Mouse (Mus musculus) gastrocnemius, postnatal 36 days (tissue): ENCODE results near the gene Gm13305. TPM values are rescaled to one million over a fixed set of nuclear protein-coding genes. Genes with fewer than 3 reads are reported as not detected.
"Not testable (repeated sequence)": the region's sequence is repeated elsewhere in the genome, so short reads cannot be mapped to it uniquely, and the experiment has no call there.

Experiments used
- DNase-seq, 2 experiments: peaks; one replicate each; pipeline ENCODE4 v3.0.0; 2022
- intact Hi-C: fragments of 180-260 bp; cut with DNase I; formaldehyde crosslinking; loops from one replicate; pipeline ENCODE4 v1.15.1; 2025
- long read RNA-seq, 2 experiments: library from polyadenylated mRNA; stranded (forward); transcript quantifications; one replicate each; pipeline ENCODE4 v2.0.0; 2021
- total RNA-seq, 2 experiments: library from RNA; stranded (reverse); gene quantifications; 2 replicates each; pipeline ENCODE4 v1.2.3; 2021

Gm13305 gene
- total RNA-seq, result under 1 TPM in 1 of 2 experiments, not detected in 1; 0.74 TPM
- long read RNA-seq, experiment 1, result 0 reads
- long read RNA-seq, experiment 2, result 0 reads

GRCm38 (mm10) chr4:42168503-42168902 lies at the start of gene Gm13305:
Gene Gm13305 (minus strand): TSS chr4:42168603.
- DNase-seq, intact Hi-C loops: not testable (repeated sequence)

- DNase-seq, intact Hi-C loops: not testable (repeated sequence)
Observed at GRCm38 (mm10) chr4:42184980-42185372, 16.6 kb upstream of the Gm13305 start.

DNA sequence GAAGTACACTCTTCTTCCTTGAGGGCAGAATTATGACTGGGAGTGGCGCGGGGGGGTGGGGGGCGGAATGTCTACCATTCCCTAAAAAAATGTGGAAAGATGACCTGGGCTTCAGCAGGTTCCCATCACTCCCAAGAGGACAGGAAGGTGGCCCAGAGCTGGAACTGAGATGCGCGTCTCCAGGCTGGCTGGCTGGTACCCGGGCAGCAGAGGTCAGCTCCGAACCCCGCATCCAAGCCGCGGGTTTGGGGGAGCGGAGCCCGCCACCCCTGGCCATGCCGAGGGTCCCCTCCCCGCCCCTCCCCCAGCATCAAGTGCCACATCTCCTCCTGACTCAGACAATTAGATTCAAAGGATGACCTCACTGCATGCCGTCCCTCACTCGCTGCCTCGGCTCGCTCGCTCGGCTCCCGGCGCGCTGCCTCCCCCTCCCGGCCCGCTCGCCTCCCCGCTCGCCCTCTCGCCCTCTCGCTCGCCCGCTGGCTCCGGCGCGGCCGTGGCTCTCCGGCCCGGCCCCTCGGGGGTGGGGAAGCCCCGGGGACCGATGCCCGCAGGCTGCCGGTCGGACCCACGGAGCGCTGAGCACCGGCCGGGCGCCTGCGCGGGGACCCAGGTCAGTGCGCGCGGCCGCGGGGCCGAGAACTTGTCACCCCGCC lies 16.0 kb upstream of the Gm13305 start:
- intact Hi-C loops, DNase-seq: not testable (repeated sequence)

DNA sequence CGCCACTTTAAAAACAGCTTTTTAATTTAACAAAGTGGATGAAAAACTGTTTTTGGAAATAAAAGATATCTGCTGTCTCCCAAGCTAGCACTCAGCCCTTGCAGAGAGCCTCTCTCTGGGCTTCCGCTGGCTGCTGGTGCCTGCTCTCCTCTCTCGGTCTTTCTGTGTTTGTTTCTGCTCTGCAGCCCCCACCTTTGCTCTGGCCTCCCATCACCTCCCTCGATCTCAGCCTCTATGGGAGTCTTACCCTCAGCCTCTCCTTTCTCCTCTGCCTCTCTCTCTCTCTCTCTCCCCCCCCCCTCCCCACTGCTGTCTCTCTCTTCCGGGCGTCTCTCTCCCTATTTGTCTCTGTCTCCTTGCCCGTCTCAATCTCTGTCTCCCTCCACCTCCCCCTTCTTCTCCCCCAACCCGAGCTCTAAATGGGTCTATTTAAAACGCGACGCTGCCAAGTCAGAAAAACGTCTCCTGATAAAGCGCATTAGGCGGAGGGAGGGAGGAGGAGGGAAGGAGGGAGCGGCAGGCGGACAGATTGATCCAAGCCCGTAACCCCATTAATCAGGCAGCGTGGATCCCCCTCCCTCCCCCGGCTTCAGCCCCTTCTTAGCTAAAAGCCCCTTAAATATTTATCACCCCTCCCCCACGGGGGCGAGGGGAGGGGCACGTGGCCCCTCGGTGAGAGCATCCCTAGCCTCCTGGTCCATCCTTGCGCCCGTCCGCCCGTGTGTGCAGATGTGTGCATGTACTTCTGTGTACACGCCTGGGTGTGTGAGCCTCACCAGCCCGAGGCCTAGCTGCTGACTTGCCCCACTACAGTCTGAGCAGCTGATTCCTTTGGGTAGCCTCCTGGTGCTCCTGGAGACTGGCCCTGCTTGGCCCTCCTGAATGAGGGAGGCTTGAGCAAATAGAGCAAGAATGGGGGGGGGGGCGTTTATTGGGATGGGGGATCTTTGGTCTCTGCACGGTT lies 15.1 kb upstream of the Gm13305 start:
- DNase-seq, intact Hi-C loops: not testable (repeated sequence)

DNA sequence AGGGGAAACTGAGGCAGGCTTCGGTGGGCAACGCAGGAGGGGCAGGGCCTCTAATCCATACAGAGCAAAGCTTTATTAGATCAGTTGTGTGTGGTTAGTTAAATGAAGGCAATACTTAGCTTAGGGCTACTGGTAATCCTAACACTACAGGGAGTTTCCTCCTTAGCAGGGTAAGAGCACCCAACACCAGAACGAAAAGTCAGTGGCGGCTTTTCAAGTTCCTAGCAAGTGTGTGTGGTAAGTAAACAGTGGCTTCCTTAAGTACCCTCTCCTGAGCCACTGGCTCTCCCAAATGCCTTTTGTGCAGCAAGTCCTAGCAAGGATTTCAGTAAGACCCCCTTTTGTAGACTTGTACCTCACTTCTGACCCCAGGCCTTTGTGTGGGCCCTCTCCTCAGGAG lies 9.8 kb upstream of the Gm13305 start:
- intact Hi-C loops, DNase-seq: not testable (repeated sequence)

DNA sequence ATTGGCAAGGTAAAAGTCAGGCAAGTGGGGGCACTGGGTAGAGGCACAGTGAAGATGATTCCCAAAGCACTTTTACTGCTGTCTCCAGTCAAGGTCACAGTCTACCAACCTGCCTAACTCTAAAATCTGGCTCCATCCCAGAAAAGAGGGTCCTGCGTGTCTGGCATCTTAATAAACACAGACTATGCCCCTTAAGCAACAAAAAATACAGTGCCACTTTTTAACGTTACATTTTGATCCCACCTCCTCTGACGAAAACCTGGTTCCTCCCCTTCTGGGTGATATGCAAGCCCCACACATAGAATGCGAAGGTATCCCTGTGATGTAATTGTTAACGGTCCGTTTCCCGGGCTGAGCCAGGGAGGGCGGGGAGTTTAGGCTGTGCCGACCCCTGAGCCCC lies 15.3 kb downstream of the Gm13305 start, which contains the start of gene Gm13306:
TSS of gene Gm13306 (plus strand) at position 301 of the 400 bp plus-strand sequence.
- intact Hi-C loops, DNase-seq: not testable (repeated sequence)

GRCm38 (mm10) chr4:42114517-42114916 lies 53.9 kb downstream of the Gm13305 start, which contains the start of gene Gm13304:
Gene Gm13304 (plus strand): TSS chr4:42114817.
- DNase-seq, intact Hi-C loops: not testable (repeated sequence)

Other genes starting within 250 kb of the Gm13305 start
- gene Gm20878, start 227.0 kb downstream of the Gm13305 start, total RNA-seq, result not detected
- under 1 TPM in 1 of 2 experiments, not detected in 1; 0.07 TPM for gene Fam205a4, start 202.5 kb downstream of the Gm13305 start, total RNA-seq
- not detected for gene Gm21093, start 133.9 kb downstream of the Gm13305 start, total RNA-seq
- not detected for gene Gm3893, start 77.4 kb downstream of the Gm13305 start, total RNA-seq
- 10 to 100 TPM in 1 of 2 experiments, 1 to 10 TPM in 1; 6.7 to 11.9 TPM for gene Gm13304, start 53.8 kb downstream of the Gm13305 start, total RNA-seq
- gene Gm13306, start 15.2 kb downstream of the Gm13305 start, total RNA-seq, result not detected
- gene Gm10600, start 72.0 kb upstream of the Gm13305 start, total RNA-seq, result under 1 TPM; 0.74 to 0.92 TPM
- gene Ccl21b, start 87.2 kb upstream of the Gm13305 start, total RNA-seq, result not detected
- gene Gm21953, start 125.7 kb upstream of the Gm13305 start, total RNA-seq, result not detected
- gene Fam205a3, start 149.7 kb upstream of the Gm13305 start, total RNA-seq, result not detected